Mouse (Mus musculus): ENCODE measurements around the gene Sptbn4.

GRCm38 (mm10) chr7:27329981-27330380, 117.5 kb downstream of the Sptbn4 start:
- TF ChIP-seq CTCF (IDR thresholded peaks at IDR 0.05; ENCODE audit: borderline replicate concordance, extremely low read depth, insufficient read depth, insufficient read length) (no peak), POLR2A (IDR thresholded peaks at IDR 0.05; ENCODE audit: borderline replicate concordance, extremely low read depth, insufficient read depth, insufficient read length, poor library complexity, severe bottlenecking) (no peak)

All from brain, embryonic 14.5 days (tissue).